Mouse (Mus musculus) naive thymus-derived CD4-positive, alpha-beta T cell, adult 2 months (primary cell): ENCODE results near the gene Hibch.
"Not testable (repeated sequence)": the region's sequence is repeated elsewhere in the genome, so short reads cannot be mapped to it uniquely, and the experiment has no call there.

Experiments used
- DNase-seq: peaks from one replicate; pipeline ENCODE4 v3.0.0-alpha.2; 2011; ENCODE audit warnings: low read depth

Hibch gene

GRCm38 (mm10) chr1:52884208-52884607 is 39.5 kb downstream of the Hibch start:
- no peak for DNase-seq

GRCm38 (mm10) chr1:52909783-52910182 is 65.1 kb downstream of the Hibch start:
- DNase-seq = no peak

GRCm38 (mm10) chr1:52916655-52917054 is 71.9 kb downstream of the Hibch start:
- no peak for DNase-seq

GRCm38 (mm10) chr1:52918897-52919296 is 74.2 kb downstream of the Hibch start:
- DNase-seq = not testable (repeated sequence)

- DNase-seq = not testable (repeated sequence)
Measured at GRCm38 (mm10) chr1:52924482-52924881, 79.8 kb downstream of the Hibch start.

- DNase-seq = no peak
Measured at GRCm38 (mm10) chr1:52934494-52934893, 89.8 kb downstream of the Hibch start.

- DNase-seq = no peak
Measured at GRCm38 (mm10) chr1:52939021-52939420, 94.3 kb downstream of the Hibch start.

GRCm38 (mm10) chr1:52947895-52948294 is 103.2 kb downstream of the Hibch start:
- DNase-seq = no peak

- peak; percentile 8 for DNase-seq
Measured at GRCm38 (mm10) chr1:52951146-52951868, 106.6 kb downstream of the Hibch start.

- peak; percentile 22 for DNase-seq
Measured at GRCm38 (mm10) chr1:52952143-52952542, 107.4 kb downstream of the Hibch start.

- DNase-seq = peak; percentile 20
Measured at GRCm38 (mm10) chr1:52952551-52953397, 108.0 kb downstream of the Hibch start.

GRCm38 (mm10) chr1:52953548-52953947 is 108.8 kb downstream of the Hibch start:
- DNase-seq = no peak

- DNase-seq = no peak
Measured at GRCm38 (mm10) chr1:52954456-52954855, 109.7 kb downstream of the Hibch start.

- peak; percentile 59 for DNase-seq
Measured at GRCm38 (mm10) chr1:52955102-52955501, 110.4 kb downstream of the Hibch start.

GRCm38 (mm10) chr1:52956746-52957145 is 112.0 kb downstream of the Hibch start:
- no peak for DNase-seq

GRCm38 (mm10) chr1:52960191-52960590 is 115.5 kb downstream of the Hibch start:
- no peak for DNase-seq

GRCm38 (mm10) chr1:52963097-52963496 is 118.4 kb downstream of the Hibch start:
- DNase-seq = no peak

GRCm38 (mm10) chr1:52964581-52964980 is 119.9 kb downstream of the Hibch start:
- DNase-seq = no peak
